Mouse (Mus musculus) cerebellum, adult 8-10 months (tissue): ENCODE data around the gene Sept1.
A peak's percentile ranks its signal among the peaks of the same experiment; 100 is the strongest.

Experiments
- DNase-seq: peaks from one replicate; pipeline ENCODE4 v3.0.0; 2022

The Sept1 gene

GRCm38 (mm10) chr7:127232622-127233367 lies at the start of gene Sept1, which contains the start of gene Zfp553:
Gene Sept1, minus strand, starts transcription at chr7:127233130.
Gene Zfp553, plus strand, starts transcription at chr7:127233061.
- peak; percentile 85 for DNase-seq

DNA sequence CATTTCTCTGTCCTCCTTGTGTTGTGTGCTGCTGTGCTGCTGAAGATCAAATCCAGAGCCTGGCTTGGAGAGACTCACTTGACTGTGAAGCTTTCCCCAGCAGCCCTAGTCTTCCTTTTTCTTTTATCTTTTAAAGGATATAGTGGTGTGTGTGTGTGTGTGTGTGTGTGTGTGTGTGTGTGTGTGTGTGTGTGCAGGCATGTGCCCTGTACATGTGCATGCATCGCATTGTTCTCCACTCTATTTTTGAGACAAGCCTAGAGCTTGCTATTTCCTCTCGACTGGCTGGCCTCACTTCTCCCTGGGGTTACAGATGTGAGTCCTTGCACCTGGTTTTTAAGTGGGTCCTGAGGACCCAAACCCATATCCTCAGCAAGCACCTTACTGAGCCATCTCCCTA lies 49.3 kb upstream of the Sept1 start:
- no peak for DNase-seq

DNA sequence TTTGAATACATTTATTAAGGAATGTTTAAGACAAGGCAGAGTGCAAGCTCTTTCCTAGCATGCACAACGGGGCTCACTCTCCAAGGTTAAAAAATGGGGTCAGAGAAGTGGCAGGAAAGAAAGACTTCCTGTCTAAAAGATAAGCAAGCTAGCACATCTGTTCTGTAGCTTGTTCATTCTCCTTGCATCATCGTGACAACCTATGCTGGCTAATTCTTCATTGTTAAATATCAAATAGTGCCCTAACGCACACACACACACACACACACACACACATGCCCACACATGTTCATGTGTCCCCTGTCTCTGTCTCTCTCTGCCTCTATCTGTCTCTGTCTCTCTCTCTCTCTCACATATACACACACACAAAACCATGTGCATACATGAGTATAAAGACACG lies 48.2 kb upstream of the Sept1 start:
- no peak for DNase-seq

DNA sequence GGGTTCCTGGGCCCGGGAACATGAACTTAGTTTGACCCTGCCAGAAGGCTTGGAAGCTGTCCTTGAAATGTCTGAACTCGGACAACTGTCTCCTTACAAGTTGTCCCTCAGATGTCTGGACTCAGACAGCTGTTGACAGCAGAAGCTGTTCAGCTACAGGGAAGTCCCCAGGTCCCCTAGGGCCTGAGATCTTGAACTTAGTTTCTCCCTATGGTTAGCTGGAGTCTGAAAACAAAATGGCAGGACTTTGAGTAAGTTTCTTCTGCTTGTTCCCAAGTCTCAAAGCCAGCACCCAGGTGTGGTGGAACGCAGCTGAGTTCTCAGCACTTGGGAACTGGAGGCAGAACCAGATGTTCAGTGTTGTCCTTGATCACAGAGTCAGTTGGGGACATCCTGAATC lies 47.2 kb upstream of the Sept1 start:
- DNase-seq: no peak

GRCm38 (mm10) chr7:127278311-127278710 lies 45.4 kb upstream of the Sept1 start:
- no peak for DNase-seq

- DNase-seq: no peak
Observed at GRCm38 (mm10) chr7:127276519-127276961, 43.6 kb upstream of the Sept1 start.

DNA sequence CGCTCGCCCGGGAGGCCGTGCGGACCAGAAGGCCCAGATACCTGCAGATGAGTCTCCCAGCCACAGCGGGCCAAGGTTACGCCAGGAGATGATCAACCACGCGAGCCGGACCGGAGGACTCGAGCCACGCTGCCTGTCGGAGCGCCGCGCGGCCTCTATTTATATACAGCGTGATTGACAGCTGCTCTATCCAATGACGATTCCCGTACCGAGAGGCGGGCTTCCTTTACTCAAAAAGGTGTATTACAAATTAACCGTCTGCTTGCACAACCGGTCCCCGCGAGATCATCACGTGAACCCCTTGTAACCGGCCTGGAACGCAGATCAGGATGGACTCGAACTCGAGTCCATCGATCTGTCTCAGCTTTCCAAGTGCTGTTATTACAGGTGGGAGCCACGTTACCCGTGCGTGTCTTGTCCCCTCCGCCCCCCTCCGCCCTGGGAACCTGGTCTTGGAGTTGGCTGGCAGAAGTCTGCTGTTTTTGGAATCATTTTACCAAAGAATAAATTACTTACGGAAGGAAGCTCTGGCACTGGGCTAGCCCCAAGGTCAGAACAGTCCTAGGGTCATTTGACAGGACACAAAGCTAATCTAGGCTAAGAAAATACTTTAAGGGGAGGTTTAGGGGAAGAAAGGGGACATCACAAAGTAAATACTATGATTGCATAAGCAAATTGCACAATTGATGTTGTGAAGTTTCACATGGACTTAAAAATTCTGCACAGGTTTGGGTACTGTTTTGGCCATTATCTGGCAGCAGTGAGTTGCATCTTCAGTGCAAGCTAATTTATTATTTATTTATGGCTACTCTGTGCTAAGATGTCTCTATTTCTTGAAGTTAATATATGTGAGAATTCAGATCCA lies 41.2 kb upstream of the Sept1 start, which contains the start of gene Sephs2:
Gene Sephs2 (minus strand): TSS at position 131 of the 865 bp plus-strand sequence.
- DNase-seq: peak; percentile 98

GRCm38 (mm10) chr7:127273118-127273923 lies 40.4 kb upstream of the Sept1 start:
- peak; percentile 42 for DNase-seq

- no peak for DNase-seq
Observed at GRCm38 (mm10) chr7:127272566-127272965, 39.6 kb upstream of the Sept1 start.

- no peak for DNase-seq
Observed at GRCm38 (mm10) chr7:127271093-127271492, 38.2 kb upstream of the Sept1 start.

DNA sequence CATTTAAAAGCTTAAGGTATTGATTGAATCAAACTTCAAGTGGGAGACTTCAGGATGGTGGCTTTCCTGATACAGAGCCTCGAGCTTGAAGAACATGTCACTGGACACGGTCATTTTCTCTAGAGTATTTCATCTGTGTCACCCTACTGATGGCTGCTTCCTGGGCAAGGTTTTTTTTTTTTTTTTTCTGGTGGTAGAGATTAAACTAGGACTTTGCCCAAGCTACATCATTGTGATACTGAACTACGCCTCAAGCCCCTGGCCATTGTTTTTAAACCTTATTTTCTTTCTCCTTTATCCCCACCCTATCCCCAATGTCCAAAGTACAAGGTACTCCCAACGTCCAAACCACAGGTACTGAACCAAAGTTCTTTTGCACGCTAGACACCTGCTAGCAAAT lies 37.7 kb upstream of the Sept1 start:
- no peak for DNase-seq

GRCm38 (mm10) chr7:127270256-127270655 lies 37.3 kb upstream of the Sept1 start:
- DNase-seq: no peak

- no peak for DNase-seq
Observed at GRCm38 (mm10) chr7:127263526-127263925, 30.6 kb upstream of the Sept1 start.

DNA sequence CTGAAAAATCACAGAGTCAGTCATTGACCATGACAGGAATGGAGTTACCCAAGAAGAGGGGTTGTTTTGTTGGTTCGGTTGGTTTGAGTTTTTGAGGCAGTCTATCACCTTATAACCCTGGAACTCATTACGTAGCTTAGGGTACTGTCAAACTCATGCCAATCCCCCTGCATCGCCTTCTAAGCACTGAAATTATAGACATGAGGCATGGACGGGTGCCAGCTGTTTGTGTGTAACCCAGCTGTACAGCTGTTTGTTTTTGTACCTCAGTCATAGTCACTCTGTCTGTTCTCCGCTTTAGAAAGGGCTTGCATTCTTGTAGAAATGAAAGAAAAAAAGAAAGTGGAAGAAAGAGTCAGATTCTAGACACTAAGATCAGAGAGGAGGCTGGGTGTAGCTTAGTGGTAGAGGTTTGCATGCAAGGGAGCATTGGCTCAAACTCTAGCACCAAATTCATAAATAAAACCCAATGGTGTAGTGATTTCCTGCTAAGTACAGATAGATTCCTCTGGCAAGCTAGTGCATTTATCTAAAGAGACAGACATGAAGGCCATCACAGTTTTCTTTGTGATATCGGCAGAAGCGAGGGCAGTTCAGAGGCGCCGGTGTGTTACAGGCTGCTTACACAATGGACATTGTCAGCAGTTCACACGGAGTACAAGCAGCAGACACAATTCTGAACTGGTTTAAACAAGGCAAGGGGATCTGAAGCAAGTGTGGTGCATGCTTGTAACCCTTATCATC lies 29.5 kb upstream of the Sept1 start:
- DNase-seq: no peak

DNA sequence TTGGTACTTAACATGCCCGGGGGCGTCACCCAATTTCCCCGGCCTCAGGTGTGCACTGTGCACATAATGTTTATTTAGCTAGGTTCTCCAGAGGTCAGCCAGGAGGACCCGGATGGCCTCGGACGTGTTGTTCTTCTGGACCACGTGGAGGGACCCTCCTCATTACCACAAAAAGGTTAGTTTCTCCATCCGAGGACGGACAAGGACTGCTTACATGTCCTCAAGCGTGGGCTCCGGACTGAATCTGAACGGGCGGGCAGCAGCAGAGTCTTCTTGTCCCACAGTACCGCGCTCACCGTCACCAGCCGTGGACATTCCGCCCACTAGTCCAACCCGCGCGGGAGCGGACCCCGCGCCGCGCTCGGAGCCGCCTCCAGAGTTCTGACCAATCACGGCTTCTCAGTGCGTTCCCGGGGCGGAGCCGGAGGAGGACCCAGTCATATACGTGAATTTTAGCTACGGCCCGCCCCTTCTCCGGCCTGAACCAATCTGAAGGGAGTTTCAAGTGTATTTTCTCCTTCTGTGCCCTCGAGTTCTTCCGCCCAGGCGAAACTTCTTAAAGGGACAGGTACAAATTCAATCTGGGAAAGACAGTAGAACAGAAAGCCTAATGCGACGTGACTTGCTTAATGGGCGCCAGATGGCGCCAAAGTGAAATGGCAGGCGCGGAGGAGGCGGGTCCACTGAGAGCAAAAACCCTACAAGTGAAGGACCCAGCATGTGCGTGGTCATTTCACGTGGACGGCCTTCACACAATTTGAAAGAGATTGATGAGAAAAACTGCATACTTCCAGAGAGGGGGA lies 27.6 kb upstream of the Sept1 start, which contains the start of gene Dctpp1:
Gene Dctpp1 (minus strand): TSS at position 401 of the 803 bp plus-strand sequence.
- peak; percentile 97 for DNase-seq

DNA sequence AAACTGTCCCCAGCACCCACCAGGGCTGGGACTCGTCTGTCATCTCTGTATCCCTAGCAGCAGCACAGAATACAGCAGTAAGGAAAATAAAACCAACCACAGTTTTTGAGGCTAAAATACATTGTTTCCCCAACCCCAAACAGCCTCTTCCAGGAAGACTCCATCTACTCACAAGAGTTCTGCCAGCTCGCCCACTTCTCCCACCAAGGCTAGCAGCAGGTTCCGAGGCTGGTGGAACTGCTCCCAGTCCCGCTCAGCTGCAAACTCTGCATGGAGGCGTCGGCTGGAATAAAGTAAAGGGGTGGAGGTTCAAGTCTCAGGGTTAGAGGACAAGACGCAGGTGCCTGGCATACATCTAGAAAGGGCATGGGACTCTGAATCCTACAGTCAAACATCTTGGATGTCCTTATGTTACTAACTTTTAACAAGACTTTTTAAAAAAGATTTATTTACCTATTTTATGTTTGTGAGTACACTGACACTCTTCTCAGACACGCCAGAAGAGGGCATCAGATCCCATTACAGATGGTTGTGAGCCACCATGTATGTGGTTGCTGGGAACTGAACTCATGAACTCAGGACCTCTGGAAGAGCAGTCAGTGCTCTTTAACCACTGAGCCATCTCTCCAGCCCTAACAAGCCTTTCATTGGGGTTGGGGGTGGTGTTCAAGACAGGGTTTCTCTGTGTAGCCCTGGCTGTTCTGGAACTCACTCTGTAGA lies 26.4 kb upstream of the Sept1 start:
- DNase-seq: no peak

GRCm38 (mm10) chr7:127256518-127256917 lies 23.6 kb upstream of the Sept1 start:
- DNase-seq: no peak

DNA sequence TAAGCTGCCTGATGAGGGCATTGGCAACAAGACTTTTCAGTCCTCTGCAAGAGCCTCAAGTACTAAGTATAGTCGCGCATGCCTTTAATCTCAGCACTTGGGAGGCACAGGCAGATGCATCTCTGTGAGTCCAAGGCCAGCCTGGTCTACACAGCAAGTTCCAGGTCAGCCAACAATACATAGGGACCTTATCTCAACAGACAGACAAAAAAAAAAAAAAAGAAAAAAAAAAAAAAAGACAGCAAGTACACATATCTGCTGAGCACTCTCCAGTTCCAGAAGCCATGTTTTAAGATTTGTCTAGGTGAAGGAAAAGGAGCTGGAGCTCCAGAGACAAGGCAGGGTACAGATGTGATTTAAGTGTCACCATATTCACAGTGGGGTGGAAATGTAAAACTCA lies 23.0 kb upstream of the Sept1 start:
- DNase-seq: no peak

- DNase-seq: no peak
Observed at GRCm38 (mm10) chr7:127255008-127255407, 22.1 kb upstream of the Sept1 start.
